Mouse (Mus musculus) bone marrow, adult 2 months (tissue): ENCODE data around the gene Ube2ql1.

Source experiments
- CTCF ChIP-seq: fragments of 200-500 bp; IDR thresholded peaks from 2 replicates; pipeline ENCODE4 v1.5.1; 2011; ENCODE audit warnings: low read length, control low read depth; ENCODE audit not compliant: control insufficient read depth, insufficient read depth
- POLR2A ChIP-seq: fragments of 200-500 bp; IDR thresholded peaks from 2 replicates; pipeline ENCODE4 v1.6.1; 2011; ENCODE audit warnings: low read depth, mild to moderate bottlenecking, control low read depth, low read length, borderline replicate concordance; ENCODE audit not compliant: control insufficient read depth

DNA sequence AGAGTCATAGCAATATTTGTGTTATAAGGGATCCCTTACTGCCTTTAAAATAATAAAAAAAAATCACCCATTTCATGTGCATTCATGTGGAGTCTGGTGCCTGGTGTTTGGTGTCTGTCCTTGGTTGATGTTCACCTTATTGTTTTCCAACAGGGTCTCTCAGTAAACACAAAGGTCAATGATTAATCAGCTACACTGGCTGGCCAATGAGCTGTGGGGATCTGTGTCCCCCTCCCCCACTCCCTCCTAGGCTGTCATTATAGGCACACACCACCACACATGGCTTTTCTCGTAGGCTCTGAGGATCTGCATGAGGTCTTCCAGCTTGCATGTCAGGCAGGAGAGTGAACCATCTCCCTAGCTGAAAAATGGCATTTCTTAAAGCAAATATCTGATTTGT is 38.9 kb downstream of the Ube2ql1 start:
- TF ChIP-seq CTCF (no peak), POLR2A (no peak)
